Mouse (Mus musculus): Measurements from ENCODE around the gene Grin2b.

Grin2b gene

DNA sequence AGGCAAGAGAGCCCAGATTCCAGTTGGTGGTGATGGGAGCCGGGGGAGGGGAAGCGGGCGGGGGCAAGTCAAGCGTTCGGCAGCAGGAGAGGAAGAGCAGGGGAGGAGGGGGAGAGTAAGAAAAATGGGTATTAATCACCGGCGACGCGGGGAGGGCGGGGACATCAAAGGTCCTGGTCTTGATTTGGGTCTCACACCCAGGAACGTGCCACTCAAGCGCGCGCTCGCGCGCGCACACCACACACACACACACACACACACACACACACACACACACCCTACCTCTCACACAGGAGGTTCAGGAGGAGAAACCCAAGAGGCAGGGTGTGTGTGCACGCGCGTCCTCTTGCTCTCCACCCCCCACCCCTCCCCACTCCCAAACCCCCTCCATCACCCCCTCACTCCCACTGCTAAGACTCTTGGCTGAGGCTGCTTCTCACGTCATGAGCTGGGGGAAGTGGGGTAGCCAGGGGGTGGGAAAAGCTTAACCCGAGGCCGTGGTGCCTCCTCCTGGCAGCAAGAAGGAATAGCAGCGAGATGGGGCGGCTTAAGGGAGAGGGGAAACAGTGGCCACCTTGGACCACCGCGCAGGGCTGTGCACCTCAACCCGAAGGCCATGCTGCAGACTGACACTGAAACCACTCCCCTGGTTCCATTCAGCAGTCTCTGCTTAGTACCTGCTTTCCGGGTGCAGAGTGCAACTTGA is at the start of gene Grin2b:
TSS of gene Grin2b (minus strand) at position 321 of the 706 bp plus-strand sequence.
- no peak for DNase-seq (ENCODE audit: low read depth)

- DNase-seq (ENCODE audit: low read depth), result no peak
Measured at GRCm38 (mm10) chr6:136221894-136222293, 48.6 kb upstream of the Grin2b start.

DNA sequence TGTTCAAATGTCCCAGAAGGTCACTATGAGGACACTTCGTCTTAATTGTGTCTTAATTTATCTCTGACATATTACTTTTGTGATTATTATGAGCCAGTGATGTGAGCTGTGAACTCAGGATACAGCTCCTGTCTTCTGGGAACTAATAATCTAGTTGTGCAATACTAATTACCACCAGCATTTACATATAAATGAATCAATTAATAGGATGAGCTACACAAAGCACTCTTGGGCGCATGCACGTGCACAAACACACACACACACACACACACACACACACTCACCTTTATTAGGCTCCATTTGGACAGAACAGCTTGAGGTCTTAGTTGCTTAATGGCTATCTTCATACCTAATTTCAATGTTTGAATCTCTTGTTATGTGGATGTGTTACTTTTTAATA is 37.1 kb upstream of the Grin2b start:
- no peak for DNase-seq (ENCODE audit: low read depth)

- DNase-seq (ENCODE audit: low read depth), result no peak
Measured at GRCm38 (mm10) chr6:136199814-136200213, 26.5 kb upstream of the Grin2b start.

- DNase-seq (ENCODE audit: low read depth), result no peak
Measured at GRCm38 (mm10) chr6:136194616-136195015, 21.3 kb upstream of the Grin2b start.

GRCm38 (mm10) chr6:136178066-136178465 is 4.8 kb upstream of the Grin2b start:
- no peak for DNase-seq (ENCODE audit: low read depth)

DNA sequence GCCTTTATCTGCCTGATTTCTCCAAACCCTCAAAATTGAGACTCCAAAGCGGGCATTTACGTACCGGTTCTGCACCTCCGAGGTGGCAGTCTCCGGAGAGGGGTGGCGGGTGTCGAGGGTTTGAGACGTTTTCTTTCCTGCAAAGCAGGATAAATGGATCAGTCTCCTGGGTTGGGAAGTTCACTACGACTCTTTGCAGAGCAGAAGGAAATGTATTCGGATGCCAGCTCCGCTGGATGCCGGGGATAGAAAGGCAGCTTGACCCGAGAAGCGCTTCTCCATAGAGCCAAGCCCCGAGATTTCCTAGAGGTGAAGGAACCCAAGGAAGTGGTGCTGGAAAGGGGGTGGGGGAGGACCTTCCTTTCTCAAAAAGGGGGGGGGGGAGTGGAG is 515 bp downstream of the Grin2b start:
- no peak for DNase-seq (ENCODE audit: low read depth)

DNA sequence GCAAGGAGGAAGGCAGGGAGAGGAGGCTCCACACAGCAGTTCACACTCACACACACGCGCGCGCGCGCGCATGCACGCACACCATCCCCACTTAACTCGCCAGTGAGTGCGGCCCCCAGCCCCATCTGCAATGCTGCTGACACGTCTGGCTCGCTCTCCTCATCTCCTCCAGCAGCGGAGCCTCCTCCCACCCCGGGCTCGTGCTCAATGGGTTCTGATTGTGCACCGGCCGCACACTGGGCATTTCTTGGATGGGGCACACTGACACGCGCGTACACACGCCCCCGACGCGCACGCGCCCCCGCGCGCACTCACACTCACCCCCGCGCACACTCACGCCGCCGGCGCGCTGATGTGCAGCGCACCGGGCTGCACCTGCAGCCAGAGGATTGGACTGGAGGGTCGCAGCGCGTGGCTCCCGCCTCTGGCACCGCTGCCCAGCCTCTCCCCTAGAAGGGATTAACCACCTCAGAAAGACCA is 1.1 kb downstream of the Grin2b start:
- no peak for DNase-seq (ENCODE audit: low read depth)

DNA sequence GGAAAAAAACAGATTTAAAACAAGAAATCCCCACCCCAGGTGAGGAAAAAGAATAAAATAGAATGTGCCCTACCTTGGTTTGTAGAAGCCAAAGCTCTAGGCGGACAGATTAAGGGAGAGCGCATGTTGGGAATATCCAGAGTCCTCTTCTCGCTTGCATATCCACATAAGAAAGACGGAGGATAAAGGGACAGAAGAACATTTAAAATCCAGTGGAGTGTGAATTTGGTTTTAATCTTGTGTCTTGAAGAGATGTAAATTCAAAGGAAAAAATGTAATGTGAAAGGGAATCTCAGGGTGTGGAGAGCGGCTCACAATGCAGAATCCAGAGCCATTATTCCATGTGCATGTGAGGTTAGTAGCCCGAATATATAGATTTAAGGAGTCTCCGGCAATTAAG is 2.0 kb downstream of the Grin2b start:
- no peak for DNase-seq (ENCODE audit: low read depth)

- DNase-seq (ENCODE audit: low read depth), result no peak
Measured at GRCm38 (mm10) chr6:136170381-136170780, 2.9 kb downstream of the Grin2b start.

GRCm38 (mm10) chr6:136167361-136167760 is 6.0 kb downstream of the Grin2b start:
- no peak for DNase-seq (ENCODE audit: low read depth)

GRCm38 (mm10) chr6:136165443-136166077 is 7.8 kb downstream of the Grin2b start:
- no peak for DNase-seq (ENCODE audit: low read depth)

DNA sequence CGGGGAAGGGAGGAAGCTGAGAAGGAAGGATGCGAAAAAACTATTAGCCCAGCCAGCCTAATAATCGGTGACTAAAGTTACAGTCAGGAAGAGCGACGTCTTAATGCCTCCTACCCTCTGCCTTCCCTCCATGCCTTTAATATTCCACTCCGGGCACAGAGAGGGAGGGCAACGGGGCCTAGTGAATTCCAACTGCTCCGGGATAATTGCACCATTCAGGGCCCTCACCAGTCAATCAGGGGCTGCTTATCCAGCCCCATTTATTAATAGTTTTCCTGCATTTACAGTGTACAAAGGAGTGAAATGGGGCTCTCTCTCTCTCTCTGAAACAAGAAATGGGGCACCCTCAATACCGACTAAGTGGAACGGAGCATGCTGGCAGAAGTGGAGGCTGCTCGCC is 11.2 kb downstream of the Grin2b start:
- DNase-seq (ENCODE audit: low read depth), result no peak

GRCm38 (mm10) chr6:136153444-136153843 is 19.9 kb downstream of the Grin2b start:
- no peak for DNase-seq (ENCODE audit: low read depth)

GRCm38 (mm10) chr6:136150064-136150463 is 23.2 kb downstream of the Grin2b start:
- no peak for DNase-seq (ENCODE audit: low read depth)

DNA sequence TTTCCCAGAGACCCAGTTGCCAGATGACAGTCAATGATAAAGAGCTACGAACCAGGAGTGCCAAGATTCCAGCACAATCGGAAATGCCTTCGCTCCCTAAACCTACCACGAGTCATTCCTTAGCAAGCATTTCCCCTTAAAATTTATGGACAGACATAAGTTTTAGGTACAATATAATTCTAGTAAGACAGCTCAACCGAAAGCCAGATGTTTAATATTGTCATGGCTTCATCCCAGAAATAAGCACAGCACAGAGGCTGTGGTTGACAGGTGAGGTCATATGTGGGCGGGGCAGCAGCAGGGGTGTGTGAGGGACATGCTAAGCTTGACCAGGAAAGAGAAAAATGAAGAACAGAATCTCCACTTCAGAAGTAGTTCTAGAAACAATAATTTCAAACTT is 33.3 kb downstream of the Grin2b start:
- DNase-seq (ENCODE audit: low read depth), result no peak

- peak; percentile 5 for DNase-seq (ENCODE audit: low read depth)
Measured at GRCm38 (mm10) chr6:136130456-136130855, 42.9 kb downstream of the Grin2b start.

GRCm38 (mm10) chr6:136122593-136122992 is 50.7 kb downstream of the Grin2b start:
- no peak for DNase-seq (ENCODE audit: low read depth)

DNA sequence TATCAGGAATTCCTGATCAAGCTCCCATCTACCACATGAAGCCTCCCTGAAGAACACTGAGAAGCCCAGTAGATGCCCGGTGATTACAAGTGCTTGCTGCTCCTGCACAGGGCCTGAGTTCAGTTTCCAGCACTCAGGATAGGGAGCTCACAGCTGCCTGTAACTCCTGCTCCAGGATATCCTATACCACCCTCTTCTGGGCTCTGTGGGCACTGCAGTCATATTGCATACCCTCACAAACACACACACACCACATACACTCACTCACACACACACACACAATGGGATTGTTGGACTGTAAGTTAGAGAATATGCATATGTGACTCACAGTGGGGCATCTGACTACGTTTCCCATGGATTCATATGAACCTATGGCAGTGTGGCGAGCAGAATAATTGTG is 55.9 kb downstream of the Grin2b start:
- no peak for DNase-seq (ENCODE audit: low read depth)

- no peak for DNase-seq (ENCODE audit: low read depth)
Measured at GRCm38 (mm10) chr6:136113639-136114410, 59.5 kb downstream of the Grin2b start.

- no peak for DNase-seq (ENCODE audit: low read depth)
Measured at GRCm38 (mm10) chr6:136109172-136109571, 64.1 kb downstream of the Grin2b start.

- DNase-seq (ENCODE audit: low read depth), result no peak
Measured at GRCm38 (mm10) chr6:136108466-136108865, 64.8 kb downstream of the Grin2b start.

DNA sequence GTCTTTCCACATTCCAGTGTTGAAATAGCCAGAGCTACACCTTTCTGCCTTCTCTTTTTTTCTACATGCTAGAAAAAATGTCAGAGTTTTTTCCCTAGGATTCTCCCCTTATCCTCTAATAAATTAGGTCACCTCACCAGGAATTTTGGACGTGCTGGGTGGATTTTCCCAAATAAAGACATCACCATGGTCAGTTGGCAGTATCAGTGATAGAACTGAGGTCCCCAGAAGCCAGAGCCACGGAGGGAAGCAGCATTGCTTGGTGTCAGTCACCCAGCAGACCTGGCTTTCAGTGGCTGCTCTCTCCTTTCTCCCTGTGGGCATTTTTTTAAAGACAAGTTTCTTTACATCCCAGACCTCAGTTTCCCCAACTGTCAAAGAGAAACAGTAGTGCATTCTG is 68.1 kb downstream of the Grin2b start:
- DNase-seq (ENCODE audit: low read depth), result no peak

All from fibroblast of lung, adult 2 months (primary cell).